In genomic region chr9:102350696-102351095, GRCm38 (mm10) we compare ENCODE assay signal across 15 mouse cellular contexts. TPM values are rescaled to one million over a fixed set of nuclear protein-coding genes. Genes with fewer than 3 reads are reported as not detected.
DNase-seq lines count a peak whose midpoint lies in the region; ATAC-seq and TF ChIP-seq lines count a peak whose summit lies in the region.
"Had no signal": no experiment of that assay in that cellular context is flagged by ENCODE, and none has a peak within 500 bp of the region (broad histone marks: within the 10 kb centered on the region; RNA-seq: fewer than 3 reads in every experiment).

No protein-coding gene starts in this region.

- H3K4me3 ChIP-seq in hindbrain, embryonic 13.5 days, result peak overlapping the region; percentile 88; the same call in 1 of the 2 replicates
- no peak overlapping the region for H3K4me3 ChIP-seq in hindbrain, embryonic 11.5 days (ENCODE audit: low read depth, low read length)
- H3K4me3 ChIP-seq in forebrain, embryonic 16.5 days (replicated peaks; ENCODE audit: low read length), result no peak overlapping the region
- peak overlapping the region; percentile 87; the same call in 1 of the 2 replicates for H3K4me3 ChIP-seq in hindbrain, embryonic 15.5 days
- H3K4me3 ChIP-seq in midbrain, postnatal 0 days (ENCODE audit: low read depth, low read length), result peak overlapping the region; percentile 96
- H3K4me3 ChIP-seq: intestine, embryonic 15.5 days; neural tube, embryonic 12.5 days had no signal

- DNase-seq in hindbrain, embryonic 11.5 days (ENCODE audit: low spot score), result no peak
- DNase-seq in midbrain, postnatal 0 days (ENCODE audit: low spot score), result no peak
- DNase-seq in thymus, postnatal 0 days (ENCODE audit: low spot score), result no peak
- DNase-seq: gastrocnemius, postnatal 14 days; heart, postnatal 14 days; liver; lung, adult 2 months; lung, postnatal 36 days; thymus, postnatal 25 days had no signal

- H3K9me3 ChIP-seq in hindbrain, embryonic 13.5 days, result no peaks in the 10 kb centered on the region
- no peaks in the 10 kb centered on the region for H3K9me3 ChIP-seq in hindbrain, embryonic 11.5 days (ENCODE audit: control insufficient read depth, low read length)
- no peaks in the 10 kb centered on the region for H3K9me3 ChIP-seq in forebrain, embryonic 16.5 days (ENCODE audit: control insufficient read depth, low read length)
- no peaks in the 10 kb centered on the region for H3K9me3 ChIP-seq in hindbrain, embryonic 15.5 days
- no peaks in the 10 kb centered on the region for H3K9me3 ChIP-seq in midbrain, postnatal 0 days (ENCODE audit: low read length)
- H3K9me3 ChIP-seq: intestine, embryonic 15.5 days; neural tube, embryonic 12.5 days had no signal

- peak overlapping the region; percentile 93 for H3K4me2 ChIP-seq in hindbrain, embryonic 13.5 days
- H3K4me2 ChIP-seq in hindbrain, embryonic 11.5 days (replicated peaks; ENCODE audit: low read depth, low read length), result no peak overlapping the region
- H3K4me2 ChIP-seq in forebrain, embryonic 16.5 days (ENCODE audit: low read length), result peak overlapping the region; percentile 99
- H3K4me2 ChIP-seq in hindbrain, embryonic 15.5 days, result peak overlapping the region; percentile 89
- peak overlapping the region; percentile 74 for H3K4me2 ChIP-seq in midbrain, postnatal 0 days (ENCODE audit: low read depth, low read length, poor library complexity, severe bottlenecking)
- H3K4me2 ChIP-seq: intestine, embryonic 15.5 days had no signal

- no peak overlapping the region for H3K27ac ChIP-seq in hindbrain, embryonic 13.5 days
- no peak overlapping the region for H3K27ac ChIP-seq in hindbrain, embryonic 11.5 days (ENCODE audit: low read depth, low read length)
- no peak overlapping the region for H3K27ac ChIP-seq in forebrain, embryonic 16.5 days (ENCODE audit: low read length)
- no peak overlapping the region for H3K27ac ChIP-seq in hindbrain, embryonic 15.5 days (replicated peaks)
- H3K27ac ChIP-seq in midbrain, postnatal 0 days (ENCODE audit: low read depth, low read length), result no peak overlapping the region
- H3K27ac ChIP-seq: intestine, embryonic 15.5 days; neural tube, embryonic 12.5 days had no signal

- no peaks in the 10 kb centered on the region for H3K36me3 ChIP-seq in hindbrain, embryonic 13.5 days
- no peaks in the 10 kb centered on the region for H3K36me3 ChIP-seq in hindbrain, embryonic 11.5 days (ENCODE audit: control insufficient read depth, insufficient read depth, low read length)
- H3K36me3 ChIP-seq in forebrain, embryonic 16.5 days (ENCODE audit: control insufficient read depth, insufficient read depth), result no peaks in the 10 kb centered on the region
- no peaks in the 10 kb centered on the region for H3K36me3 ChIP-seq in hindbrain, embryonic 15.5 days
- H3K36me3 ChIP-seq in midbrain, postnatal 0 days (ENCODE audit: insufficient read depth, low read length), result no peaks in the 10 kb centered on the region
- H3K36me3 ChIP-seq: intestine, embryonic 15.5 days; neural tube, embryonic 12.5 days had no signal

- 82% methylated on average over 6 of the region's 6 CpGs for WGBS in hindbrain, embryonic 13.5 days
- 93% methylated on average over 6 of the region's 6 CpGs for WGBS in hindbrain, embryonic 11.5 days
- 86% methylated on average over 6 of the region's 6 CpGs for WGBS in forebrain, embryonic 16.5 days
- 87% methylated on average over 6 of the region's 6 CpGs for WGBS in hindbrain, embryonic 15.5 days
- WGBS in midbrain, postnatal 0 days, result 75% methylated on average over 6 of the region's 6 CpGs

- TF ChIP-seq CTCF in midbrain, postnatal 0 days (IDR thresholded peaks at IDR 0.05), result no peak

- peaks cover 57% of the 10 kb centered on the region for H3K27me3 ChIP-seq in hindbrain, embryonic 13.5 days
- peaks cover 35% of the 10 kb centered on the region for H3K27me3 ChIP-seq in hindbrain, embryonic 11.5 days (ENCODE audit: control insufficient read depth, insufficient read depth, low read length)
- H3K27me3 ChIP-seq in forebrain, embryonic 16.5 days (replicated peaks; ENCODE audit: control insufficient read depth, insufficient read depth, low read length), result peaks cover 11% of the 10 kb centered on the region
- H3K27me3 ChIP-seq in hindbrain, embryonic 15.5 days, result peaks cover 5% of the 10 kb centered on the region; the same call in 1 of the 2 replicates
- peaks cover 1% of the 10 kb centered on the region; the same call in 1 of the 2 replicates for H3K27me3 ChIP-seq in midbrain, postnatal 0 days (ENCODE audit: insufficient read depth, low read length)

- peaks cover 67% of the 10 kb centered on the region for H3K4me1 ChIP-seq in hindbrain, embryonic 13.5 days (replicated peaks)
- H3K4me1 ChIP-seq in hindbrain, embryonic 11.5 days (replicated peaks; ENCODE audit: control insufficient read depth, insufficient read depth, low read length), result peaks cover 8% of the 10 kb centered on the region; the same call in 1 of the 2 replicates
- peaks cover 20% of the 10 kb centered on the region for H3K4me1 ChIP-seq in forebrain, embryonic 16.5 days (replicated peaks; ENCODE audit: control insufficient read depth, insufficient read depth, low read length)
- peaks cover 47% of the 10 kb centered on the region for H3K4me1 ChIP-seq in hindbrain, embryonic 15.5 days (replicated peaks)
- H3K4me1 ChIP-seq in midbrain, postnatal 0 days (ENCODE audit: insufficient read depth, low read length), result peaks cover 9% of the 10 kb centered on the region; the same call in 1 of the 2 replicates

- no peak overlapping the region for H3K9ac ChIP-seq in hindbrain, embryonic 13.5 days
- no peak overlapping the region for H3K9ac ChIP-seq in hindbrain, embryonic 11.5 days (ENCODE audit: low read depth, low read length)
- no peak overlapping the region for H3K9ac ChIP-seq in forebrain, embryonic 16.5 days (replicated peaks; ENCODE audit: low read depth, low read length)
- no peak overlapping the region for H3K9ac ChIP-seq in hindbrain, embryonic 15.5 days
- H3K9ac ChIP-seq in midbrain, postnatal 0 days (replicated peaks; ENCODE audit: low read length, poor library complexity, severe bottlenecking), result no peak overlapping the region
- H3K9ac ChIP-seq: intestine, embryonic 15.5 days had no signal

- ATAC-seq in hindbrain, embryonic 13.5 days (ENCODE audit: low FRiP score), result no peak
- ATAC-seq in hindbrain, embryonic 11.5 days (ENCODE audit: low FRiP score), result no peak
- ATAC-seq in forebrain, embryonic 16.5 days, result no peak
- ATAC-seq in hindbrain, embryonic 15.5 days (ENCODE audit: low FRiP score, low read depth), result no peak
- ATAC-seq in midbrain, postnatal 0 days (ENCODE audit: low FRiP score), result no peak
- ATAC-seq in megakaryocyte progenitor cell, adult 5-6 weeks (replicated peaks; ENCODE audit: poor library complexity), result no peak
- ATAC-seq: intestine, embryonic 15.5 days had no signal

RNA-seq across cellular contexts. Expression of gene Ephb1, which starts 3.8 kb away (rescaled TPM):
- polyA plus RNA-seq in hindbrain, embryonic 13.5 days (2015; fragmentation: Nextera tagmentation; extraction: Ambion mirVana), result 45.4 and 51.9 TPM in 2 replicates
- 16.5 and 18.3 TPM in 2 replicates for polyA plus RNA-seq in hindbrain, embryonic 11.5 days (2014; fragmentation: Nextera tagmentation; extraction: Ambion mirVana)
- 45.4 and 48.8 TPM in 2 replicates for polyA plus RNA-seq in forebrain, embryonic 16.5 days (2015; fragmentation: Nextera tagmentation; extraction: Ambion mirVana)
- polyA plus RNA-seq in hindbrain, embryonic 15.5 days (2015; fragmentation: Nextera tagmentation; extraction: Ambion mirVana), result 51.4 and 53.1 TPM in 2 replicates
- 85.9 and 99.8 TPM in 2 replicates for total RNA-seq in midbrain, postnatal 0 days (2014; rRNA removed)
- polyA plus RNA-seq in midbrain, postnatal 0 days (2015; fragmentation: Nextera tagmentation; extraction: Ambion mirVana), result 67.7 and 69.4 TPM in 2 replicates
- total RNA-seq in megakaryocyte progenitor cell, adult 5-6 weeks (2015), result not detected in 2 replicates
- total RNA-seq in megakaryocyte progenitor cell, adult 5-6 weeks (2017), result not detected in 2 replicates
- polyA plus RNA-seq in thymus, postnatal 0 days (2015; fragmentation: Nextera tagmentation; extraction: Ambion mirVana), result 0.17 and 0.23 TPM in 2 replicates

Comparison
In these comparisons a context has a peak if more than half of its experiments do, and no peak if none do; other contexts are left out.
1. H3K4me3 ChIP-seq: peak in hindbrain, embryonic 13.5 days (single experiment), hindbrain, embryonic 15.5 days (single experiment) and midbrain, postnatal 0 days (single experiment); none in hindbrain, embryonic 11.5 days (single experiment) and forebrain, embryonic 16.5 days (single experiment).
2. RNA of gene Ephb1, which starts 3.8 kb away (polyA plus RNA-seq): 67.7 to 69.4 TPM in midbrain, postnatal 0 days, 51.4 to 53.1 TPM in hindbrain, embryonic 15.5 days, 45.4 to 48.8 TPM in forebrain, embryonic 16.5 days, 45.4 to 51.9 TPM in hindbrain, embryonic 13.5 days and 16.5 to 18.3 TPM in hindbrain, embryonic 11.5 days; 0.17 to 0.23 TPM in thymus, postnatal 0 days; every median in the first group is over 10 times any median in the second.